Mouse (Mus musculus) olfactory bulb, adult 2 months (tissue): ENCODE results near the gene Bola3. TPM values are rescaled to one million over a fixed set of nuclear protein-coding genes. Genes with fewer than 3 reads are reported as not detected.

Experiments used
- H3K27ac ChIP-seq: fragments of 200-500 bp; 2 replicates; pipeline ENCODE4 v1.5.1; 2012; ENCODE audit warnings: low read depth, low read length; ENCODE audit not compliant: insufficient read depth
- H3K4me1 ChIP-seq: fragments of 200-500 bp; 2 replicates; pipeline ENCODE4 v1.6.1; 2012; ENCODE audit warnings: low read length; ENCODE audit not compliant: control insufficient read depth, insufficient read depth
- H3K4me3 ChIP-seq: fragments of 200-500 bp; 2 replicates; pipeline ENCODE4 v1.5.1; 2012; ENCODE audit warnings: mild to moderate bottlenecking, low read depth, low read length, moderate library complexity; ENCODE audit not compliant: insufficient read depth
- CTCF ChIP-seq: fragments of 200-500 bp; IDR thresholded peaks from 2 replicates; pipeline ENCODE4 v1.5.1; 2012; ENCODE audit warnings: low read depth, mild to moderate bottlenecking, low read length, moderate library complexity; ENCODE audit not compliant: insufficient read depth
- POLR2A ChIP-seq: fragments of 200-500 bp; IDR thresholded peaks from 2 replicates; pipeline ENCODE4 v1.6.1; 2012; ENCODE audit warnings: mild to moderate bottlenecking, low read depth, low read length, moderate library complexity; ENCODE audit not compliant: insufficient read depth
- WGBS: fragments of 180-500 bp; shearing (Covaris S2); methylation state at CpG from one replicate; pipeline ENCODE4 v1.1.7; 2018; 5-methylcytosine and 5-hydroxymethylcytosine counted together
- polyA plus RNA-seq: library from polyadenylated mRNA; stranded (reverse); fragments of >200 nt; gene quantifications from 2 replicates; pipeline ENCODE4 v1.2.4, GENCODE M21; 2012; ENCODE audit warnings: low replicate concordance; ENCODE audit not compliant: missing spikeins, insufficient read depth, insufficient read length

Gene Bola3
- polyA plus RNA-seq, 1 experiment: not detected

GRCm38 (mm10) chr6:83354856-83355781 is 6.2 kb downstream of the Bola3 start:
- 82% methylated on average over 9 of the region's 9 CpGs for WGBS
- no peak overlapping the region for H3K4me3 ChIP-seq
- TF ChIP-seq CTCF (no peak), POLR2A (no peak)

DNA sequence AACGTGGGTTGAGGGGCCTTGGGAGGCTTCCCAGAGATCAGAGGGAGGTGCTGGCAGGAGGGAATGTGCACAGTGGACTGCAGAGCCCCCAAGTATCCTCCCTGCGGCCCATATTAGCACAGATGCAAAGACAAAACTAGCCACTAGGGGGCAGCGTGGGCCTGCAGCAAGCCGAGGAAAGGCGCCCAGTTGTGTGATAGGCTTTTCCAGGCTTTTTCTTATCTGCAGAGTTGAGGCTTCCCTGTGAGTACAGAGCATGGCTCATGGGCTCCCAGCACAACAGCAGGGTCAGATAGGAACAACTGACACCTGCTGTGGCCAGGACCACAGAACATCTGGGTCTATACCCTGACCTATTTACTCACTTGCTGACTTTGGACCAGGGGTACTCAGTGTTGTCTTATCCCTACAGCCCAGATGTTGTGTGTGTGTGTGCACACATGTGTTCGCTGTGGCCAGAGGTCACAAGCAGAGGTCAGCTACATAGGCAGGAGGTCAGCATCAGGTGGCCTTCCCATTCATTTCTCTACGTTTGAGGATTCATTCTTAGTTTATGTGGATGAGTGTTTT is 7.7 kb downstream of the Bola3 start:
- TF ChIP-seq POLR2A (no peak), CTCF (peak; percentile 97)
- H3K4me1 ChIP-seq: no peaks in the 10 kb centered on the region
- no peak overlapping the region for H3K27ac ChIP-seq
- 21% methylated on average over 7 of the region's 7 CpGs for WGBS
- no peak overlapping the region for H3K4me3 ChIP-seq

More at GRCm38 (mm10) chr6:83354856-83355781, 6.2 kb downstream of the Bola3 start:
- H3K27ac ChIP-seq: no peak overlapping the region
- H3K4me1 ChIP-seq: peaks cover 4% of the 10 kb centered on the region

DNA sequence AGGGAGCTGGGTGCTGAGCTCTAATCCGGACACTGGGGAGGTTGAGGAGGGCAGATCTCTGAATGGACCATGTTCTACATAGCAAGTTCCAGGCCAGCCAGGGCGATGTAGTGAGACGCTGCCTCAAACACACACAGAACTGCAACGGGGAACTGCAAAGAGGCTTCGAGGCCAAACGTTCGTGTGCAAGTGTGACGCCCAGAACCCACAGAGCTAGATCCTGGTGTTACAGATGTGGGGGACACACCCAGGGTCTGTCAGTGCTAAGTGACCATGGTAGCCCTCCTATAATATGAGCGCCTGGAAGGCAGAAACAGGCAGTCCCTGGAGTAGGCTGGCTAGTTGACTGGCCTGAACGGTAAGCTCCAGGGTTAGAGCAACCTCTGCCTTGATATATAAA is 8.5 kb downstream of the Bola3 start:
- TF ChIP-seq CTCF (no peak), POLR2A (no peak)
- H3K4me3 ChIP-seq: no peak overlapping the region
- H3K4me1 ChIP-seq: no peaks in the 10 kb centered on the region
- H3K27ac ChIP-seq: no peak overlapping the region
- WGBS: 90% methylated on average over 10 of the region's 10 CpGs

- 55% methylated on average over 11 of the region's 11 CpGs for WGBS
- H3K4me3 ChIP-seq: no peak overlapping the region
- H3K4me1 ChIP-seq: no peaks in the 10 kb centered on the region
- H3K27ac ChIP-seq: no peak overlapping the region
- TF ChIP-seq CTCF (no peak), POLR2A (no peak)
These were observed 12.7 kb downstream of the Bola3 start for GRCm38 (mm10) chr6:83361523-83362248.

GRCm38 (mm10) chr6:83363075-83363474 is 14.1 kb downstream of the Bola3 start:
- TF ChIP-seq POLR2A (no peak), CTCF (no peak)

DNA sequence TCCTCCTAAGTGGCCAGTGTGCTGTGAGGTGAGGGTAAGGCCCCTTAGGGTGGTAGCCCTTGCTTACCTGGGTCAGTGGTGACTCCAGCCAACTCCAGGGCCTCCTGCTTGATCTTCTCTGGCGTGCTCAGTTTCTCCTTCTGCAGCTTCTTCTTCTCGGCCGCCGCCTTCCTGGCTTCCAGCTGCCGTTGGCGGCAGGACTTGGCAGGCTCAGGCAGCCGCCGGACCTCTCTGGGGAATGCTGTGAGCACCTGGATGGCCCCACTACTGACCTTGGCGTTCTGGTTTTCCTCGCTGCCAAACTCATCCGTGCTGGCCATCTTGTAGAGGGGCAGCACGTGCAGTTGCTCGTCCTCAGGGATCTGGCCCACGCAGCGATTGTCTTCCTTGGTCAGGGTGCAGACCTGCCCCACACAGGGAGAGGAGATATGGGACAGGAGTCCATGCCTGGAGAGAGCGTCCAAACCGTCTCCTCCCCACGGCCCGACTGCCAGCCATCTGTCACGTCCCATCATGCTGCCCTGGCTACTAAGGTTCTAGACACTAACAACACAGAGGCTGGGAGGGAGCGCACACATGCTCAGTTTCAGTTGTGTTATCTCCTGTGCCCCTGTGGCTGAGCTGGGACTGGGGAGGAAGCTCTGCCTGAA is 21.5 kb downstream of the Bola3 start:
- no peak overlapping the region for H3K27ac ChIP-seq
- peaks cover 6% of the 10 kb centered on the region; the same call in 1 of the 2 replicates for H3K4me1 ChIP-seq
- H3K4me3 ChIP-seq: no peak overlapping the region
- 87% methylated on average over 21 of the region's 21 CpGs for WGBS
- TF ChIP-seq POLR2A (no peak), CTCF (no peak)

More at GRCm38 (mm10) chr6:83363075-83363474, 14.1 kb downstream of the Bola3 start:
- Histone ChIP-seq H3K4me3 (no peak overlapping the region), H3K4me1 (no peaks in the 10 kb centered on the region), H3K27ac (no peak overlapping the region)
- 83% methylated on average over 12 of the region's 12 CpGs for WGBS

DNA sequence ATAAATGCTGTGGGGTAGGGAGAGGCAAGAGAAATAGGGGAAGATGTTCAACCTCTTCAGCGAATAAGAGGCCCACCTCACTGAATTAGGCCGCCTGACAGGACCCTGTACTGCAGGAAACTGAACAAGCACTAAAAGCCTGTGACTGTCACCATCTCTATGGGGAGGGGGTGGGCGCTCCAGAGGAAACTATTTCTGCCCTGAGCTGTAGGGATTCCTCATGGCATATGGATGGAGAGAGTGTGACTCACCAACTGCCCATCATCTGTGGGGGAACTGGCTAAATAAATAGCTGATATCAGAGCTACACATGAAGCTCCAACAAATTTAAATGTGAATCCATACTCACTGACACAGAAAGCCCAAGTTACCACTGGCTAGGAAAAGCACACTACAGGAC is 22.4 kb downstream of the Bola3 start:
- H3K27ac ChIP-seq: no peak overlapping the region

DNA sequence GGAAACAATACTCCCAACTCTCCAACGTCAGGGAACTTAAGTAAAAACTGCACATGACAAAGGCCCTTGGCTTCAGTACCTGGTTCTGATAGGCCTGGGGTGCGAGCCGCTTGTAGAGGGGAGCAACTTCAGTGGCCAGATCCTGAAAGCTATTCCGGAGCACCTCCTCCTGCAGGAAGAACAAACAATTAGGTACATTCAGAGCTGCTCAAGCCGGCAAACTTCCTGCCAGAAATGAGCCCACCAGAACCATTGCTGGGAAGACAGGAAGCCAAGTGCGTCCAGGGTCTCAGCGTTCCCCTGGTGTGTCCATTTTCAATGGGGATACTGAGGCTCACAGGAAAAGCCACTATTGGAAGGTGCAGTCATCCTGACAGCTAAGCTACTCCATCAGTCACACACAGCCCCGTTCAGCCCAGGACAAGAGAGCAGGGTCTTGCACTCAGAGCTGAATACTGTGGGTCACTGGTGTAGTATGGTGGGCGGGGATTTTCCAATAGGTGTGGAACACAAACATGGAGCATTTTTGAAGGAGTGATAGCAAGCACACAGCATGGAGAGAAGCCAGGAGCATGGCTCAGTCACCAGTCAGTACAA is 24.9 kb downstream of the Bola3 start:
- WGBS: 74% methylated on average over 9 of the region's 9 CpGs
- no peak overlapping the region for H3K27ac ChIP-seq
- TF ChIP-seq CTCF (no peak), POLR2A (no peak)
- H3K4me3 ChIP-seq: no peak overlapping the region
- H3K4me1 ChIP-seq: peaks cover 6% of the 10 kb centered on the region; the same call in 1 of the 2 replicates

More for the DNA sequence above, 22.4 kb downstream of the Bola3 start:
- WGBS: 75% methylated on average over 3 of the region's 3 CpGs
- TF ChIP-seq CTCF (no peak), POLR2A (no peak)
- Histone ChIP-seq H3K4me3 (no peak overlapping the region), H3K4me1 (peaks cover 6% of the 10 kb centered on the region; the same call in 1 of the 2 replicates)
